Mouse (Mus musculus): Measurements from ENCODE around the gene Zfp940. TPM values are rescaled to one million over a fixed set of nuclear protein-coding genes. Genes with fewer than 3 reads are reported as not detected.

Zfp940 gene
- total and polyA plus RNA-seq, 2 experiments: 0.09 to 0.65 TPM

GRCm38 (mm10) chr7:29874256-29874655 is 20.8 kb upstream of the Zfp940 start:
- Histone ChIP-seq H3K79me2 (ENCODE audit: control insufficient read depth, insufficient read depth, low read length) (no peaks in the 10 kb centered on the region), H3K36me3 (ENCODE audit: control insufficient read depth, insufficient read depth, low read length) (peaks cover 26% of the 10 kb centered on the region), H3K27ac (replicated peaks; ENCODE audit: insufficient read depth, low read depth, low read length) (no peak overlapping the region), H3K4me3 (ENCODE audit: insufficient read depth, low read depth, low read length) (no peak overlapping the region), H3K9ac (ENCODE audit: low read depth, low read length) (no peak overlapping the region), H3K4me1 (ENCODE audit: control insufficient read depth, insufficient read depth, low read length) (no peaks in the 10 kb centered on the region), H3K27me3 (ENCODE audit: control insufficient read depth, insufficient read depth, low read length) (peaks cover 7% of the 10 kb centered on the region; the same call in 1 of the 2 replicates)
- TF ChIP-seq POLR2A (IDR thresholded peaks at IDR 0.05; ENCODE audit: extremely low read depth, insufficient read depth, low read length) (no peak), CTCF (IDR thresholded peaks at IDR 0.05; ENCODE audit: low read depth, low read length) (no peak)
- 97% methylated on average over 10 of the region's 10 CpGs for whole genome bisulfite sequencing
- DNase-seq (ENCODE audit: extremely low read depth, low read depth, low spot score): no peak

GRCm38 (mm10) chr7:29861660-29862059 is 8.2 kb upstream of the Zfp940 start:
- WGBS: 95% methylated on average over 7 of the region's 7 CpGs
- no peak overlapping the region for H3K9ac ChIP-seq (ENCODE audit: low read depth, low read length)
- H3K27ac ChIP-seq (replicated peaks; ENCODE audit: insufficient read depth, low read depth, low read length): no peak overlapping the region
- no peak for DNase-seq (ENCODE audit: extremely low read depth, low read depth, low spot score)
- peaks cover 2% of the 10 kb centered on the region for H3K4me1 ChIP-seq (ENCODE audit: control insufficient read depth, insufficient read depth, low read length)
- H3K79me2 ChIP-seq (ENCODE audit: control insufficient read depth, insufficient read depth, low read length): no peaks in the 10 kb centered on the region
- no peak overlapping the region for H3K4me3 ChIP-seq (ENCODE audit: insufficient read depth, low read depth, low read length)
- H3K27me3 ChIP-seq (ENCODE audit: control insufficient read depth, insufficient read depth, low read length): no peaks in the 10 kb centered on the region
- TF ChIP-seq POLR2A (IDR thresholded peaks at IDR 0.05; ENCODE audit: extremely low read depth, insufficient read depth, low read length) (no peak), CTCF (IDR thresholded peaks at IDR 0.05; ENCODE audit: low read depth, low read length) (no peak)
- H3K36me3 ChIP-seq (ENCODE audit: control insufficient read depth, insufficient read depth, low read length): no peaks in the 10 kb centered on the region; the same call in 1 of the 2 replicates

DNA sequence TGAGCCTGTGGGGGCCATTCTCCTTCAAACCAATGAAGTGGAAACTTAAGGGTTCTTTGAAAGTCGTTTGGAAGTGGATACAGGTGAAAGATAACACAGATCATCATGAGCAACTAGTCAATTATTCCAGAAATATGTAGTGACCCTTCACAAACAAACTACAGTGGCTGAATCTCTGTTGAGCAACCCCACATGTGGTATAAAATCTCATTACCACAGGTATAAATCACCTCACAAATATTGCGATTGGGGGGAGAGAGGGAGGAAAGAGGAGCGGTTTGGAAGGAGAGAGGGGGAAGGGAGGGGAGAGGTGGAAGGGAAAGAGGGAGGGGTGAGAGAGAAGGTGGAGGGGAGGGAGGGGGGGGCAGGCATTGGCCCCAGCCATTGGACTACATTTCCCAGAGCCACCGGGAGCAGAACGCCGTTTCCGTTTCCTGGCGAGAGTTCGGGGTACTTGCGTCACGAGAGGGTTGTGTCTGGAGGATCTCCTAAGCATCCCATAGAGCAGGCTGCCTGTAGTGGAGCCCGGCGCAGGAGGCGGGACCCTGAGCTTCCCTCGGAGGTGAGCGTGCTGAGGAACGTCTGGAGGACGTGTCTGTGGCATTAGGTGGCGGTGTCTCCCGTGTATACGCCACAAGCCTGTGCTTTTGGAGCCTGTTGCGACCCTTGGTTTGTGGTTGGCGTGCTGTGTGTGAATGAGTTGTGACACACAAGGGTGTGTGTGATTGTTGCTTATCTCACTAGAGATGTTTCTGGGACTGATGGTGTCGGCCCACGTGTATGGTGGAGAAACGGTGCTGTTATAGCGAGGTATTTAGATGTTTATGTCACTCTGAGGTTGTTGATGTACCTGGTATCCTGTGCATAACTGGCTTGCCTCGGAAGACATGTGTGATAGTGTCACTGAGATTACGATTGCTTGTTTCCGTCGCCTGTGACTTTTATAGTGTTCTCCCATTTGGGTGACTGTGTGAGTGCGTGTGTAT is 6.4 kb upstream of the Zfp940 start, which contains the start of gene Zfp420:
Zfp420 (plus strand) TSS at position 448 of the 986 bp plus-strand sequence.
- no peaks in the 10 kb centered on the region for H3K27me3 ChIP-seq (ENCODE audit: control insufficient read depth, insufficient read depth, low read length)
- H3K4me3 ChIP-seq (ENCODE audit: insufficient read depth, low read depth, low read length): peak within 1 kb of the TSS; percentile 64
- peak within 1 kb of the TSS; percentile 63 for H3K9ac ChIP-seq (ENCODE audit: low read depth, low read length)
- peaks cover 2% of the 10 kb centered on the region for H3K4me1 ChIP-seq (ENCODE audit: control insufficient read depth, insufficient read depth, low read length)
- H3K36me3 ChIP-seq (ENCODE audit: control insufficient read depth, insufficient read depth, low read length): no peaks in the 10 kb centered on the region
- 0 out of 2 replicates have a peak within 1 kb of the TSS, but pooled peaks have one; percentile 19 for H3K27ac ChIP-seq (replicated peaks; ENCODE audit: insufficient read depth, low read depth, low read length)
- peak; percentile 6; the same call in 1 of the 2 replicates for TF ChIP-seq CTCF (IDR thresholded peaks at IDR 0.05; ENCODE audit: low read depth, low read length)
- TF ChIP-seq POLR2A (IDR thresholded peaks at IDR 0.05; ENCODE audit: extremely low read depth, insufficient read depth, low read length): 0 out of 2 replicates have a peak, but pooled peaks have one; percentile 25
- DNase-seq (ENCODE audit: extremely low read depth, low read depth, low spot score): peak; percentile 90
- H3K79me2 ChIP-seq (ENCODE audit: control insufficient read depth, insufficient read depth, low read length): no peaks in the 10 kb centered on the region
- WGBS: 5% methylated on average over 32 of the region's 32 CpGs

DNA sequence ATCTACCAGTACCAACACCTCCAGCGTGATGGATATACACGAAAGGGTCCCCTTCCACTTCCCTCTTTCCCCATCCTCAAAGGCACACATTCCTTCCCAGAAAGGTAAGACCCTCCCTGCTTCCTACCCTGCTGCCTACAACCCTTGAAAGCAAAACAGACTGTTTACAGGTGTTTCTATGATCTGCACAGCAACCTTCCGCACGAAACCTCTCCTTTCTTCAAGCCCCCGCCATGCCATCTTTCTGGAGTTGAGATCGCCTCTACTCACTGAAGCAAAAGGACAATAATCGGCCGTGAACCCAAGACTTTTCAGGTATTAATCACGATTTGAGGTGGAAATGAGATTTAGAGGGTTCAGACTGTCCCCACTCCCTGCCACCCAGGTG is 644 bp downstream of the Zfp940 start:
- no peak for TF ChIP-seq CTCF (IDR thresholded peaks at IDR 0.05; ENCODE audit: low read depth, low read length)
- TF ChIP-seq POLR2A (IDR thresholded peaks at IDR 0.05; ENCODE audit: extremely low read depth, insufficient read depth, low read length): no peak
- 57% methylated on average over 9 of the region's 9 CpGs for WGBS
- Histone ChIP-seq H3K27me3 (ENCODE audit: control insufficient read depth, insufficient read depth, low read length) (no peaks in the 10 kb centered on the region), H3K79me2 (ENCODE audit: control insufficient read depth, insufficient read depth, low read length) (no peaks in the 10 kb centered on the region), H3K27ac (replicated peaks; ENCODE audit: insufficient read depth, low read depth, low read length) (no peak overlapping the region), H3K36me3 (ENCODE audit: control insufficient read depth, insufficient read depth, low read length) (no peaks in the 10 kb centered on the region), H3K4me3 (ENCODE audit: insufficient read depth, low read depth, low read length) (peak overlapping the region; percentile 66; the same call in 1 of the 2 replicates), H3K4me1 (ENCODE audit: control insufficient read depth, insufficient read depth, low read length) (peaks cover 3% of the 10 kb centered on the region; the same call in 1 of the 2 replicates), H3K9ac (ENCODE audit: low read depth, low read length) (no peak overlapping the region)
- no peak for DNase-seq (ENCODE audit: extremely low read depth, low read depth, low spot score)

DNA sequence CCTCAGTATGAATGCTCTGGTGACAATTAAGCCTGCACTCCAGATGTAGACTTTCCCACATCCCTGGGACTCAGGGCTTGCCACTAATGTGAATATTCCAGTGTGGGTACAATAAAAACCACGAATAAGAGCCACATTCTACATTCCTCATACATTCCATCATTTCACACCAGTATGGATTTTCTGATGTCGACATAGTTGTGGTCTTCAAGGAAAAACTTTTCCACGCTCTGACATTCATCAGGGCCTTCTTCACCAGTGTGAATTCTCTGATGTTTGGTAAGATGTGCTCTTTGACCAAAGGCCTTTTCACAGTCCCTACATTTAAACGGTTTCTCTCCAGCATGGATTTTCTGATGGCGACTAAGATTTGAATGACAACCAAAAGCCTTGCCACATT is 8.9 kb downstream of the Zfp940 start:
- no peak overlapping the region for H3K9ac ChIP-seq (ENCODE audit: low read depth, low read length)
- peaks cover 15% of the 10 kb centered on the region for H3K36me3 ChIP-seq (ENCODE audit: control insufficient read depth, insufficient read depth, low read length)
- DNase-seq (ENCODE audit: extremely low read depth, low read depth, low spot score): no peak
- no peaks in the 10 kb centered on the region for H3K79me2 ChIP-seq (ENCODE audit: control insufficient read depth, insufficient read depth, low read length)
- H3K27me3 ChIP-seq (ENCODE audit: control insufficient read depth, insufficient read depth, low read length): no peaks in the 10 kb centered on the region
- no peaks in the 10 kb centered on the region for H3K4me1 ChIP-seq (ENCODE audit: control insufficient read depth, insufficient read depth, low read length)
- no peak overlapping the region for H3K27ac ChIP-seq (replicated peaks; ENCODE audit: insufficient read depth, low read depth, low read length)
- 86% methylated on average over 5 of the region's 5 CpGs for WGBS
- no peak overlapping the region for H3K4me3 ChIP-seq (ENCODE audit: insufficient read depth, low read depth, low read length)
- TF ChIP-seq POLR2A (IDR thresholded peaks at IDR 0.05; ENCODE audit: extremely low read depth, insufficient read depth, low read length): no peak
- no peak for TF ChIP-seq CTCF (IDR thresholded peaks at IDR 0.05; ENCODE audit: low read depth, low read length)

All from liver, adult 2 months (tissue).